Mouse (Mus musculus) kidney, embryonic 15.5 days (tissue): ENCODE measurements around the gene Zbtb20. TPM values are rescaled to one million over a fixed set of nuclear protein-coding genes. Genes with fewer than 3 reads are reported as not detected.

ENCODE experiments used
- ATAC-seq: fragments of 200-750 bp; cut with Nextera tagmentation; replicated peaks from 2 replicates; pipeline ENCODE4 v1.8.0; 2017; ENCODE audit warnings: moderate TSS enrichment; ENCODE audit not compliant: low FRiP score
- H3K27ac ChIP-seq: fragments of 300-500 bp; sonication (generic); 2 replicates; pipeline ENCODE4 v1.5.1; 2015; ENCODE audit warnings: mild to moderate bottlenecking, inconsistent platforms
- H3K27me3 ChIP-seq: fragments of 300-500 bp; sonication (generic); 2 replicates; pipeline ENCODE4 v1.6.1; 2015; ENCODE audit warnings: inconsistent platforms
- H3K36me3 ChIP-seq: fragments of 300-500 bp; sonication (generic); 2 replicates; pipeline ENCODE4 v1.6.1; 2015; ENCODE audit warnings: inconsistent platforms
- H3K4me1 ChIP-seq: fragments of 300-500 bp; sonication (generic); 2 replicates; pipeline ENCODE4 v1.6.1; 2015; ENCODE audit warnings: inconsistent platforms
- H3K4me2 ChIP-seq: fragments of 300-500 bp; sonication (generic); 2 replicates; pipeline ENCODE4 v1.6.1; 2015; ENCODE audit warnings: moderate library complexity, mild to moderate bottlenecking, inconsistent platforms
- H3K4me3 ChIP-seq: fragments of 300-500 bp; sonication (generic); replicated peaks from 2 replicates; pipeline ENCODE4 v1.5.1; 2015; ENCODE audit warnings: mild to moderate bottlenecking, inconsistent platforms
- H3K9ac ChIP-seq: fragments of 300-500 bp; sonication (generic); 2 replicates; pipeline ENCODE4 v1.6.1; 2015; ENCODE audit warnings: mild to moderate bottlenecking, inconsistent platforms
- H3K9me3 ChIP-seq: fragments of 300-500 bp; sonication (generic); replicated peaks from 2 replicates; pipeline ENCODE4 v1.6.1; 2016; ENCODE audit warnings: inconsistent platforms
- WGBS: fragments of 180-500 bp; shearing (Covaris S2); methylation state at CpG from one replicate; pipeline ENCODE4 v1.1.7; 2015; ENCODE audit warnings: mixed read lengths; 5-methylcytosine and 5-hydroxymethylcytosine counted together
- microRNA counts: library from miRNA; unstranded; fragments of <30 nt; microRNA quantifications from one replicate; lab custom pipeline; 2016
- microRNA-seq: library from miRNA; unstranded; fragments of <30 nt; microRNA quantifications from one replicate; pipeline ENCODE4, GENCODE M21; 2016
- polyA plus RNA-seq: library from polyadenylated mRNA; unstranded; fragments of >200 nt; fragmentation: Nextera tagmentation; extraction: Ambion mirVana; gene quantifications from 2 replicates; pipeline ENCODE4 v1.2.1, GENCODE M21; 2015

The Zbtb20 gene
- polyA plus RNA-seq, 1 experiment from 2014 or later = 41.2 TPM

DNA sequence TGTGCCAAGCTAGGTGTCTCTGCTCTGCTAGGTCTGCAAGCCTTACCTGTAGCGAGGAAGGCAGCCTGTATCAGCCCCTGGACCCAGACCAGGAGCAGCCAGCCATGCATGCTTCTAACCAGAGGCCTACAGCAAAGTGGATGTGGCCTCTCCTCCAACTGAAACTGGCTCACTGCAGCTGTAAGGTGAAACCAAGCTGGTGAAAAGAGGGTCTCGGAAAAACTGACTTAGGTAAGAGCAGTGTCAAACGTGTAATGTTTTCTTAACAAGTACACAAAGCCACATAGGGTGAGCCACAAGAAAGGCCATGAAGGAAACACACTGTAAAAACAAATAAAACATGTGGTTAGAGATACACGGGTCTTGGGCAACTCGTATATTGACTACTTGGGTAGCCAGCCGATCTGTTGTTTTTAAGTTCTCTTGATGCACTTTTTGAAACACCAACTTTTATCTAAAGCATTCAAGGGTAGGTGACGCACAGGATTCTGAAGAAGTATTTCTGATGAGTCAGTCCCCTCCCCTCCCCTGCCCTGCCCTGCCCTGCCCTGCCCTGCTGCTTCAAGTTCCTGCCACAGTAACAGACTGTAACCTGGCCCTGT, 788.4 kb downstream of the Zbtb20 start, which contains the start of gene Tigit:
TSS of gene Tigit (minus strand) at position 169 of the 602 bp plus-strand sequence.
- 65% methylated on average over 7 of the region's 7 CpGs for WGBS
- 0 out of 2 replicates have a peak, but pooled peaks have one; percentile 36 for ATAC-seq
- H3K9me3 ChIP-seq = no peaks in the 10 kb centered on the region

DNA sequence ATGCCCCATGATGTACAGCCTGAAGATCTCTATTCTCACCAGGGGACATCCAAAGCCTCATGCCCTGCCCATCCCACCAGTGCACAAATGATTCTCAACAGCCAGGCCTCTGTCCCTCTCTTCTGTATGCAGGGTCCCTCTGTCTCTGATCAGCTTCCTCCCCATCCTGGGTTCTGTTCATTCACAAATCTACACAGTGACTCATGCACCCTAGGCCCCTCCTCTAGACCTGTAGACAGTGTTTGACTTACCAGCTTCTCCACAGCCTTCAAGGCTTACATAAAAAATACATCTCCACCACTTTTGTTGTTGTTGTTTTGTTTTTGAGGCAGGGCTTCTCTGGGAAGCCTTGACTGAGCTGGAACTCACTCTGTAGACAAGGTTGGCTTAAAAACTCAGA, 789.2 kb downstream of the Zbtb20 start:
- H3K4me3 ChIP-seq = no peak overlapping the region
- no peak for ATAC-seq
- no peak overlapping the region for H3K4me2 ChIP-seq
- H3K9me3 ChIP-seq = no peaks in the 10 kb centered on the region
- H3K27me3 ChIP-seq = no peaks in the 10 kb centered on the region
- H3K9ac ChIP-seq = no peak overlapping the region
- no peaks in the 10 kb centered on the region; the same call in 1 of the 2 replicates for H3K4me1 ChIP-seq
- no peak overlapping the region for H3K27ac ChIP-seq
- H3K36me3 ChIP-seq = no peaks in the 10 kb centered on the region

More for the DNA sequence above, 788.4 kb downstream of the Zbtb20 start, which contains the start of gene Tigit:
- no peaks in the 10 kb centered on the region; the same call in 1 of the 2 replicates for H3K4me1 ChIP-seq
- H3K4me2 ChIP-seq = no peak within 1 kb of the TSS
- H3K36me3 ChIP-seq = no peaks in the 10 kb centered on the region
- H3K4me3 ChIP-seq = no peak within 1 kb of the TSS
- no peak within 1 kb of the TSS for H3K9ac ChIP-seq
- H3K27me3 ChIP-seq = no peaks in the 10 kb centered on the region
- no peak within 1 kb of the TSS for H3K27ac ChIP-seq

DNA sequence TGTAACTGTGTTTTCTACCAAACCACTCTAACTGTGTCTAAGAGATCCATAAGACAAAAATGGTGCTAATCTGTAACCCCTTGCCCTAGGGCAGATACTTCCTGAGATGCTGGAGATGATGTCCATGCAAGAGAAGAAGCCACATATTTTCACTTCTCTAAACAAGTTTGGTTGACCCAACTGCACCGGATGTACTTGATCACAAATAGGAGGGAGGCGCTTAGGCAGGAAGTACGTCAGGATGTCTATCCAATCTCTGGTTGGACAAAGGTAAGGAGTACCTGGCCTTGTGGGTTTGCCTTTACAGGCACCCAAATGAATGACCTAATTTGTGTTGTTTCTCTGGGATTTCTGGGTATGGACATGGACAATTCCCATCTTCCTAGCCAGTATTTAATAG, 792.6 kb downstream of the Zbtb20 start:
- H3K9ac ChIP-seq = no peak overlapping the region
- no peaks in the 10 kb centered on the region for H3K4me1 ChIP-seq
- no peaks in the 10 kb centered on the region for H3K27me3 ChIP-seq
- H3K4me2 ChIP-seq = no peak overlapping the region
- ATAC-seq = no peak
- no peak overlapping the region for H3K27ac ChIP-seq
- no peak overlapping the region for H3K4me3 ChIP-seq
- H3K36me3 ChIP-seq = no peaks in the 10 kb centered on the region
- no peaks in the 10 kb centered on the region for H3K9me3 ChIP-seq
- WGBS = 93% methylated on average over 3 of the region's 3 CpGs

DNA sequence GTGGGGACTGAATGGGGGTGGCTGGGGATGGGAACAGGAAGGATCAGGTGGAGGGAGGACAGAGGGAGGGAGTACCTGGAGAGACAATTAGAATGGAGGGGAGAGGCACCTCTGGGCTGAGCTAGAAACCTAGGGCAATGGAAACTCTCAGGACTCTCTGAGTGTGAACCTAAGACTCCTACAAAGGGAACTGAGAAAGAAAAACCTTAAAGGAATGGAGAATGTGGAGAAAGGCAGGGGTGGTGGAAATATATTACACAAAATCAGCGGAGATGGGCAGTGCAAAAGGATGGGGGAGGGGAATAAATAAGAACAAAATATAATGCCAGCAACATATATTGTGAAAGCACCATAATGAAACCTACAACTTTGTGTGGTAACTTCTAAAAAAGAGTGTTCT, 796.3 kb downstream of the Zbtb20 start:
- no peaks in the 10 kb centered on the region for H3K36me3 ChIP-seq
- H3K4me2 ChIP-seq = no peak overlapping the region
- no peaks in the 10 kb centered on the region for H3K4me1 ChIP-seq
- H3K27ac ChIP-seq = no peak overlapping the region
- ATAC-seq = no peak
- no peaks in the 10 kb centered on the region for H3K9me3 ChIP-seq
- H3K4me3 ChIP-seq = no peak overlapping the region
- 88% methylated on average over 1 of the region's 1 CpGs for WGBS
- H3K9ac ChIP-seq = no peak overlapping the region
- H3K27me3 ChIP-seq = no peaks in the 10 kb centered on the region

DNA sequence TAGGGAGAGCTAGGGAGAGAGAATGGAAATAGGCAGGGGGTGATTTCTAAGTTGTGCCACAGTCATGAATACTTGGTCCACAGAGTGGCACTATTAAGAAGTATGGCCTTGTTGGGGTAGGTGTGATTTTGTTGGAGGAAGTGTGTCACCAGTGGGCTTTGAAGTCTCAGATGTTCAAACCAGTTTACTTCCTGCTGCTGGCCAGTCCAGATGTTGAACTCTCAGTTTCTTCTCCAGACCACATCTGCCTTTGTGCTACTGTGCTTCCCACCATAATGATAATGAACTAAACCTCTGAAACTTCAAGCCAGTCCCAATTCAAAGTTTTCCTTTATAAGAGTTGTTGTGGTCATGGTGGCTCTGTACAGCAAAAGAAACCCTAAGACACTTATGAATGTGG, 797.0 kb downstream of the Zbtb20 start:
- Histone ChIP-seq H3K27me3 (no peaks in the 10 kb centered on the region), H3K4me3 (no peak overlapping the region), H3K4me2 (no peak overlapping the region), H3K27ac (no peak overlapping the region), H3K36me3 (no peaks in the 10 kb centered on the region), H3K4me1 (no peaks in the 10 kb centered on the region), H3K9ac (no peak overlapping the region), H3K9me3 (no peaks in the 10 kb centered on the region)
- ATAC-seq = no peak

DNA sequence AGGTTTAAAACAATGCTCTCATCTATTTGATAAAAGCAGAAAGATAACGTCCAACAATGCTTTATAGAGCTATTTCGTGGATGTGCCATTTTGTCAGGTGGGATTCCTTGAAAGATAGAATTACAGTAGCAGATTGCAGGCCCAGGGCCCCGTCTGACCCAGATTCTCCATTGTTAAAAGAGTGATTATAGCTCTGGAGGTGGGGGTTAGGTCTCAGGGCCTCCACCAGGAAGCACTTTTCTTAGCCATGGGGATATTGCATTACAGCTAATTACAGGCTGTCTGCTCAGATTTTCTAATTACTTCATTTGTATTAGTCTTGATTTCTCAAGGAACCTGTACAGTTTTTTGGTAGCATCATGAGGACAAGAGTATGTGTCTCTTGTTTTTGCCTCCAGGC, 798.7 kb downstream of the Zbtb20 start:
- Histone ChIP-seq H3K36me3 (no peaks in the 10 kb centered on the region), H3K4me3 (no peak overlapping the region), H3K27ac (no peak overlapping the region), H3K4me1 (no peaks in the 10 kb centered on the region), H3K9me3 (no peaks in the 10 kb centered on the region), H3K27me3 (no peaks in the 10 kb centered on the region), H3K4me2 (no peak overlapping the region), H3K9ac (no peak overlapping the region)
- ATAC-seq = no peak
- WGBS = 65% methylated on average over 3 of the region's 3 CpGs

DNA sequence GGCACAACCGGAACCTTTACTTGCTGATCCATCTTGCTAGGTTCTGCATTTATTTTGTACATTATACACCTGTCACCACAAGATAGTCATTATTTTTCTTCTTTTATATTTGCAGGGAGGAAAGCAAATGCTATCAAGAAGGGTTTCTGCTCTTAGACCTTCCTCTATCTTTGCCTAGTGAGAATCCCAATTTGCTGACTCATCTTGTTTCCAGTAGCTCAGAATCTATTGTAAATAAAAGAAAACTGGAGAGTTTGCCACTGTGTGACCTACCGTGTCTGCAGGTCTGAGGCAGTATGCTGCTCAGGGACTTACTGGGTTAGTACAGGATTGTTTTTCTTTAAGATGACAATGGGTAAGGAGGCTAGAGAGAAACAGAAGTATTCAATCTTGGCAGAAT, 812.3 kb downstream of the Zbtb20 start:
- Histone ChIP-seq H3K4me1 (no peaks in the 10 kb centered on the region), H3K27me3 (no peaks in the 10 kb centered on the region), H3K36me3 (no peaks in the 10 kb centered on the region), H3K9ac (no peak overlapping the region), H3K4me3 (no peak overlapping the region), H3K9me3 (no peaks in the 10 kb centered on the region), H3K4me2 (no peak overlapping the region), H3K27ac (no peak overlapping the region)
- ATAC-seq = no peak
- 70% methylated on average over 2 of the region's 2 CpGs for WGBS

DNA sequence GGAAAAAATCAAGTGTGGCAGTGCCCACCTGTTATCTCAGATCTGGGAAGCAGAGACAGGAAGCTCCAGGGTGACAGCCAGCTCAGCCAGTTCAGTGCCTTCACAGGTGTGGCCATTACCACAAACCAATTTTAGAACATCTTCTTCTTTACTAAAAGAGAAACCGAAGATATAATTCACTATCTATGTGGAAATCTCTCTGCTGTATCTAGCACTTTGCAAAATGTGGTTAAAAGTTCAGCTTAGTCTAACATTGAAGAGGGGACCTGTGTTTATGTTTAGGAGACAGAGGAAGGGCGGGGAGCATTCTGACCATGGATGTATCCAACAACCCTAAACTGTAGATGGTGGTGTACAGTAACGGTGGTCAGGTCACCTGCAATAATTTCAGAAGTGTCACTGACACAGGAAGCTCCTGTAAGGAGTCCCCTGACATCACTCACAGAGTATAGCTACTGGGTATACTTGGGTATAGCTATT, 814.6 kb downstream of the Zbtb20 start:
- WGBS = 87% methylated on average over 3 of the region's 3 CpGs

DNA sequence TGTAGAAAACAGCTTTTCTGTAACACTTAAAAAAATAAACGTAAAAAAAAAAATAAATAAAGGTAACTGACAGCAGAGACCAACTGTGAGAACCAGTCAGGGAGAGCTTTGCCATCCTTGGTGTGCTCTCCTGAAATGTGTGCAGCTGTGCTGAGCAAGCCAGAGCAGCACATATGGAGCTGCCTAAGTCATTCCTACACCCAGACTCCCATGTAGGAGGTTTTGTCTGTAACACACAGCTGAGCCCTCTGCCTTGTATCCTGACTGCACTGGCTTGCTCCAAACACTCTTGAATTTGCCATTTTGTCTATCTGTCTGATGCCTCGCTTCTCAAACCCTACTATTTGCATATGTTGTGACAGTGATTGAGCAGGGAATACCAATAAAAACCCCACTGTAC, 815.2 kb downstream of the Zbtb20 start:
- Histone ChIP-seq H3K4me2 (no peak overlapping the region), H3K9me3 (no peaks in the 10 kb centered on the region), H3K9ac (no peak overlapping the region), H3K27ac (no peak overlapping the region), H3K4me1 (no peaks in the 10 kb centered on the region), H3K36me3 (no peaks in the 10 kb centered on the region), H3K27me3 (no peaks in the 10 kb centered on the region), H3K4me3 (no peak overlapping the region)
- 84% methylated on average over 2 of the region's 2 CpGs for WGBS
- ATAC-seq = no peak

More for the DNA sequence above, 814.6 kb downstream of the Zbtb20 start:
- no peak for ATAC-seq
- no peak overlapping the region for H3K4me2 ChIP-seq
- no peak overlapping the region for H3K4me3 ChIP-seq
- no peaks in the 10 kb centered on the region for H3K36me3 ChIP-seq
- H3K27ac ChIP-seq = no peak overlapping the region
- no peaks in the 10 kb centered on the region for H3K4me1 ChIP-seq
- no peaks in the 10 kb centered on the region for H3K27me3 ChIP-seq
- H3K9ac ChIP-seq = no peak overlapping the region
- H3K9me3 ChIP-seq = no peaks in the 10 kb centered on the region

DNA sequence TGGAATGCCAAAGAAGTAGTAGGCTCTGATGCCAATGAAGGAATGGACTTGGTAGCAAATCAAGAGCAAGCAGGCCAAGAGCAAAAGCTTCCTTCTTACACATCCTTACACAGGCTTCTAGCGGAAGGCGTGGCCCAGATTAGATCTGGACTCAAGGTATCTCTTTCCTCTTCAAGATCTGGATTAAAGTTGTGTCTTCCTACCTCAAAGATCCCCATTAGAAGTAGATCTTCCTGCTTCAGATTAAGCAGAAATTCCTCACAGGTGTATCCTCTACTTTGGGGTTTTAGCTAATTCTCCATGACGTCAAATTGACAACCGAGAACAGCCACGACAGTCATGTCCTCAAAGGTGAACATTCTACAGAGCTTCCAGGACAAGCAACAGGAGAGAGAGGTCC, 816.1 kb downstream of the Zbtb20 start:
- no peak for ATAC-seq
- Histone ChIP-seq H3K4me2 (no peak overlapping the region), H3K9ac (no peak overlapping the region), H3K4me1 (no peaks in the 10 kb centered on the region), H3K27me3 (no peaks in the 10 kb centered on the region), H3K27ac (no peak overlapping the region), H3K9me3 (no peaks in the 10 kb centered on the region), H3K36me3 (no peaks in the 10 kb centered on the region), H3K4me3 (no peak overlapping the region)
- WGBS = 96% methylated on average over 5 of the region's 5 CpGs

MicroRNAs encoded within 50 kb of the gene (microRNA counts, 519-probe panel; counts per million panel counts)
- microRNA mmu-miR-568 (lab: Ali Mortazavi, UCI) = 31.7 counts per million

Small RNA genes within 50 kb of the gene (microRNA-seq; reads per million reads assigned to microRNA genes)
- not detected for gene Mir568
